Mouse (Mus musculus): ENCODE results near the gene Atg4d.
"Not testable (repeated sequence)": the region's sequence is repeated elsewhere in the genome, so short reads cannot be mapped to it uniquely, and the experiment has no call there.

The Atg4d gene

GRCm38 (mm10) chr9:21273520-21274228, 8.6 kb downstream of the Atg4d start:
- DNase-seq (ENCODE audit: inconsistent ontology term) = no peak

- no peak for DNase-seq (ENCODE audit: inconsistent ontology term)
These were observed 9.2 kb downstream of the Atg4d start for GRCm38 (mm10) chr9:21274336-21274735.

GRCm38 (mm10) chr9:21275013-21275710, 10.1 kb downstream of the Atg4d start:
- no peak for DNase-seq (ENCODE audit: inconsistent ontology term)

GRCm38 (mm10) chr9:21275727-21276126, 10.6 kb downstream of the Atg4d start:
- DNase-seq (ENCODE audit: inconsistent ontology term) = no peak

- no peak for DNase-seq (ENCODE audit: inconsistent ontology term)
These were observed 11.2 kb downstream of the Atg4d start for GRCm38 (mm10) chr9:21276307-21276706.

GRCm38 (mm10) chr9:21277776-21278175, 12.7 kb downstream of the Atg4d start:
- DNase-seq (ENCODE audit: inconsistent ontology term) = no peak

GRCm38 (mm10) chr9:21283591-21283990, 18.5 kb downstream of the Atg4d start:
- DNase-seq (ENCODE audit: inconsistent ontology term) = no peak

- DNase-seq (ENCODE audit: inconsistent ontology term) = no peak
These were observed 18.9 kb downstream of the Atg4d start for GRCm38 (mm10) chr9:21283994-21284393.

- no peak for DNase-seq (ENCODE audit: inconsistent ontology term)
These were observed 21.7 kb downstream of the Atg4d start for GRCm38 (mm10) chr9:21286753-21287152.

- DNase-seq (ENCODE audit: inconsistent ontology term) = peak; percentile 99
These were observed 22.7 kb downstream of the Atg4d start, which contains the start of gene Kri1 for GRCm38 (mm10) chr9:21287571-21288402. TSS of gene Kri1 (minus strand) at chr9:21287969.

GRCm38 (mm10) chr9:21288404-21289336, 23.6 kb downstream of the Atg4d start:
- peak; percentile 61 for DNase-seq (ENCODE audit: inconsistent ontology term)

GRCm38 (mm10) chr9:21289337-21289671, 24.2 kb downstream of the Atg4d start:
- DNase-seq (ENCODE audit: inconsistent ontology term) = no peak

- DNase-seq (ENCODE audit: inconsistent ontology term) = no peak
These were observed 25.5 kb downstream of the Atg4d start for GRCm38 (mm10) chr9:21290589-21290988.

- DNase-seq (ENCODE audit: inconsistent ontology term) = peak; percentile 100
These were observed 26.1 kb downstream of the Atg4d start, which contains the start of gene Cdkn2d for GRCm38 (mm10) chr9:21291022-21291787. TSS of gene Cdkn2d (minus strand) at chr9:21291407.

GRCm38 (mm10) chr9:21291868-21292267, 26.8 kb downstream of the Atg4d start:
- not testable (repeated sequence) for DNase-seq (ENCODE audit: inconsistent ontology term)

- no peak for DNase-seq (ENCODE audit: inconsistent ontology term)
These were observed 27.2 kb downstream of the Atg4d start for GRCm38 (mm10) chr9:21292271-21292670.

- no peak for DNase-seq (ENCODE audit: inconsistent ontology term)
These were observed 33.9 kb downstream of the Atg4d start for GRCm38 (mm10) chr9:21299014-21299413.

GRCm38 (mm10) chr9:21305065-21305464, 40.0 kb downstream of the Atg4d start:
- no peak for DNase-seq (ENCODE audit: inconsistent ontology term)

GRCm38 (mm10) chr9:21309150-21309741, 44.2 kb downstream of the Atg4d start:
- DNase-seq (ENCODE audit: inconsistent ontology term) = no peak

GRCm38 (mm10) chr9:21311695-21312094, 46.6 kb downstream of the Atg4d start:
- no peak for DNase-seq (ENCODE audit: inconsistent ontology term)

Data from Muller cell, postnatal 12 days (primary cell).